Comparison of ENCODE assay signal across 12 mouse cellular contexts in the genomic region with DNA sequence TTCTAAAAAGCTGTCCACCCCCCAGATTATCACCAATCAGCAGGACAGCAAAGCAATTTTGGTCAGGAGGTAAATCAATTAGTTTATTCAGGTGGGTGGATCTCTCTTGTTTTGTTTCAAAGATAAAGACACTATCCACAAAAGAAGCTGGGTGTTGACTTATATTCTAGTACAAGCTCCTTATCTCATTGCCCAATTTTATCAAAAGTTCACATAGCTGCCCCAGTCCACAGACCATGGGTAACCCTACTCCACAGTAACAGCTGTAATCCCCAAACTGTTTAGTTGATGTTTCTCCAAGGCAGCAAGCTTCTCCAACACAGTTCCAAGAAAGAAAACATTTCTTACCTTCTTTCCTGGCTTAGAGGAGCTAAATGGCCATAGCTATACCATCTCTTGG.
"Had no signal": no experiment of that assay in that cellular context is flagged by ENCODE, and none has a peak within 500 bp of the region (broad histone marks: within the 10 kb centered on the region; RNA-seq: fewer than 3 reads in every experiment).

No protein-coding gene starts in this region.

- H3K9ac ChIP-seq: lung, embryonic 14.5 days; midbrain, embryonic 13.5 days had no signal

- H3K27ac ChIP-seq: kidney, postnatal 0 days; limb, embryonic 10.5 days; macrophage; midbrain, embryonic 13.5 days had no signal

- H3K9me3 ChIP-seq: limb, embryonic 10.5 days had no signal

- H3K27me3 ChIP-seq: midbrain, embryonic 13.5 days had no signal

- H3K4me2 ChIP-seq: lung, embryonic 14.5 days; midbrain, embryonic 13.5 days had no signal

- ATAC-seq: midbrain, embryonic 13.5 days had no signal

- H3K4me3 ChIP-seq: limb, embryonic 10.5 days; midbrain, embryonic 13.5 days had no signal

- DNase-seq: kidney, adult 11 months; kidney, adult 9 months; kidney, postnatal 36 days; lung, embryonic 14.5 days; lung, postnatal 10 days; right cerebral cortex, adult 18-20 months; right cerebral cortex, postnatal 25 days; thymus, postnatal 4 days had no signal
